Mouse (Mus musculus) megakaryocyte, embryonic 14.5 days (primary cell): ENCODE measurements around the gene Kif1b. TPM values are rescaled to one million over a fixed set of nuclear protein-coding genes. Genes with fewer than 3 reads are reported as not detected.
"Not testable (repeated sequence)": the region's sequence is repeated elsewhere in the genome, so short reads cannot be mapped to it uniquely, and the experiment has no call there.

Experiments used
- H3K27me3 ChIP-seq: replicated peaks from 2 replicates; pipeline ENCODE3; 2012; ENCODE audit warnings: inconsistent platforms
- H3K36me3 ChIP-seq: replicated peaks from 2 replicates; pipeline ENCODE3; 2012; ENCODE audit warnings: low read length, inconsistent platforms, mixed read lengths
- H3K4me1 ChIP-seq: 2 replicates; pipeline ENCODE4 v1.6.1; 2012; ENCODE audit warnings: inconsistent platforms
- H3K4me3 ChIP-seq: replicated peaks from 2 replicates; pipeline ENCODE3; 2012; ENCODE audit warnings: moderate library complexity, mild to moderate bottlenecking, inconsistent platforms
- H3K9me3 ChIP-seq: 2 replicates; pipeline ENCODE4 v1.6.1; 2012; ENCODE audit warnings: inconsistent platforms
- FLI1 ChIP-seq: IDR thresholded peaks from 2 replicates; pipeline ENCODE4 v1.6.1; 2012; ENCODE audit warnings: low read length, inconsistent platforms, mixed read lengths
- GATA1 ChIP-seq: IDR thresholded peaks from 3 replicates; pipeline ENCODE4 v1.6.1; 2012; ENCODE audit warnings: mixed read lengths, low read length, inconsistent platforms, borderline replicate concordance
- polyA plus RNA-seq: library from polyadenylated mRNA; stranded (reverse); fragments of >175 nt; gene quantifications from 2 replicates; pipeline ENCODE4 v1.2.3, GENCODE M21; 2012; ENCODE audit warnings: low replicate concordance; ENCODE audit not compliant: insufficient read depth

Gene Kif1b
- polyA plus RNA-seq, 1 experiment, result 0.87 TPM

DNA sequence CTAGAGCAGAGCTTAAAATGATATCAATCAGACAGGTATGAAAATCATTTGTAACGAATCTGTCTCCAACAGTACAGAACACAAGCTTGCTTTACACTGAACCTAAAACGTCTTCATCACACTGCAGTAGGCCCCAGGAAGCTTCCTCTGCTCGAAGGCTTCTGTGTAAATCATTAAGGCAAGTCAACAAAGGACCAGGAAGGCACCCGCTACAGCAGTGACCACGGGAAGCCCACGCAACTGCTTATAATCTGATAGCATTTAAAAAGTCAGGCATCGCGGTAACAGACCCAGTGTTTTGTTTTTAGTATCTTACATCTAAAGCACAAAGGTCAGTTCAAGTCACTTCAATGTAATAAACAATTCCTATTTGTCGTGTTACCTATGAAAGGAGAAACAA is 73.6 kb downstream of the Kif1b start:
- Histone ChIP-seq H3K4me3 (no peak overlapping the region), H3K9me3 (no peaks in the 10 kb centered on the region), H3K27me3 (no peaks in the 10 kb centered on the region), H3K36me3 (peaks cover 3% of the 10 kb centered on the region), H3K4me1 (peaks cover 6% of the 10 kb centered on the region; the same call in 1 of the 2 replicates)
- TF ChIP-seq GATA1 (no peak), FLI1 (no peak)

GRCm38 (mm10) chr4:149228682-149229081 is 78.8 kb downstream of the Kif1b start:
- H3K4me1 ChIP-seq, H3K9me3 ChIP-seq, H3K36me3 ChIP-seq, H3K27me3 ChIP-seq, H3K4me3 ChIP-seq: not testable (repeated sequence)

GRCm38 (mm10) chr4:149228256-149228655 is 79.2 kb downstream of the Kif1b start:
- H3K4me3 ChIP-seq, result no peak overlapping the region
- TF ChIP-seq GATA1, result no peak
- no peak for TF ChIP-seq FLI1
- H3K9me3 ChIP-seq, result peaks cover 7% of the 10 kb centered on the region; the same call in 1 of the 2 replicates
- peaks cover 2% of the 10 kb centered on the region for H3K27me3 ChIP-seq
- peaks cover 7% of the 10 kb centered on the region for H3K36me3 ChIP-seq
- peaks cover 3% of the 10 kb centered on the region; the same call in 1 of the 2 replicates for H3K4me1 ChIP-seq

DNA sequence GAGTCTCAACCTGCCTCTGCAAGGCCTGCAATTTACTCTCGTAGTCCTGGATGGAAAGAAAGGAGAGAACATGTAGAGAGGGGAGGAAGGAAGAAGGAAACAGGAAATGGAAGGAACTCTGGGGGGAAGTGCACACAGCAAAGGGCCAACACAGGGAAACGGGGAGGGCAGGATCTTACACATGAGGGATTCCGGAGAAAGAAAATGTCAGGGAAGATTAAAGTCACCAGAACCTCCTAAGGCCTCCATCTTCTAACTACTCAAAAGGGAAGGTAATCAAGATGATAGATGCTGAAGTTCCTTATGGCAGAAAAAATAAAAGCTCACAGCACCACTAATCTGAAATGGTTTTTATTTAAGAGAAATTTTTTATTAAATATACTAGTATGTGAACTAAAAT is 81.2 kb downstream of the Kif1b start:
- no peak overlapping the region for H3K4me3 ChIP-seq
- peaks cover 2% of the 10 kb centered on the region for H3K27me3 ChIP-seq
- no peak for TF ChIP-seq GATA1
- TF ChIP-seq FLI1, result no peak
- H3K36me3 ChIP-seq, result peaks cover 16% of the 10 kb centered on the region
- H3K9me3 ChIP-seq, result peaks cover 8% of the 10 kb centered on the region
- H3K4me1 ChIP-seq, result no peaks in the 10 kb centered on the region

DNA sequence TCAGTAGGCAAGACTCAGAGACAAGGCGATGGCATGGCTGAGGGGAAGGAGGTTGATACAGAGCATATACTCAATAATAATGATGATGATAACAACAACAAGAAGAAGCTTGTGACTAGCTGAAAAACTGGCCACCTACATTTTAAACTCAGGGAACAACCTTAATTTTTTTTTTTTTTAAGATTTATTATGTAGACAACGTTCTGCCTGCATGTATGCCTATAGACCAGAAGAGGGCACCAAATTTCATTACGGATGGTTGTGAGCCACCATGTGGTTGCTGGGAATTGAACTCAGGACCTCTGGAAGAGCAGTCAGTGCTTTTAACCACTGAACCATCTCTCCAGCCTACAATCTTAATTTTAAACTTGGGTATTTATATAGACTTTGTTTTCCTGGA is 84.0 kb downstream of the Kif1b start:
- H3K36me3 ChIP-seq, result peaks cover 28% of the 10 kb centered on the region

GRCm38 (mm10) chr4:149220481-149220880 is 87.0 kb downstream of the Kif1b start:
- Histone ChIP-seq H3K4me3 (no peak overlapping the region), H3K27me3 (peaks cover 5% of the 10 kb centered on the region), H3K4me1 (peaks cover 8% of the 10 kb centered on the region), H3K36me3 (peaks cover 25% of the 10 kb centered on the region), H3K9me3 (peaks cover 11% of the 10 kb centered on the region)
- TF ChIP-seq GATA1 (no peak), FLI1 (no peak)

More for the DNA sequence above, 84.0 kb downstream of the Kif1b start:
- peaks cover 5% of the 10 kb centered on the region for H3K27me3 ChIP-seq
- peaks cover 11% of the 10 kb centered on the region for H3K9me3 ChIP-seq
- H3K4me3 ChIP-seq, result peak overlapping the region; percentile 71
- no peaks in the 10 kb centered on the region for H3K4me1 ChIP-seq
- TF ChIP-seq GATA1, result no peak
- no peak for TF ChIP-seq FLI1

DNA sequence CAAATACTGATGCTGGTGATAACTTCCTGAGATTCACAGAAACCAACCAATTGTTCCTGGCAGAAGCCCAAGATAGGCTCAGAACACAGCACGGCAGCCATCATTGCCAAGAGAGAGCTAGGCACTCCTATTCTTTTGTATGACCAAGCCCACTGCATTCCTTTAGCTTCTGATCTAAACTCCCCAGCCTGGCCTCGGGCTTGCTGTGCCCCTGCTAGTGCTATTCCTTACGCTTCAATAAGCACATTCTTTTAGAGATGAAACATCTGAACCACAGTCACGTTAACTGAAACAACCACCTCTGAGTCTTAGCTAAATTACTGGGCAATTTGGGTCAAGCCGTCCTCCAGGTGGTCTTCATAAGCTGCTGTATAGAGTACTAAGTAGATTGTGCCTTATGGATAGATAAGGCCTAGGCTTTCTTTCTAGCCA is 87.4 kb downstream of the Kif1b start:
- TF ChIP-seq FLI1, result no peak
- no peak for TF ChIP-seq GATA1
- H3K9me3 ChIP-seq, result peaks cover 11% of the 10 kb centered on the region
- peaks cover 10% of the 10 kb centered on the region for H3K4me1 ChIP-seq
- no peak overlapping the region for H3K4me3 ChIP-seq
- H3K36me3 ChIP-seq, result peaks cover 25% of the 10 kb centered on the region
- H3K27me3 ChIP-seq, result peaks cover 5% of the 10 kb centered on the region

DNA sequence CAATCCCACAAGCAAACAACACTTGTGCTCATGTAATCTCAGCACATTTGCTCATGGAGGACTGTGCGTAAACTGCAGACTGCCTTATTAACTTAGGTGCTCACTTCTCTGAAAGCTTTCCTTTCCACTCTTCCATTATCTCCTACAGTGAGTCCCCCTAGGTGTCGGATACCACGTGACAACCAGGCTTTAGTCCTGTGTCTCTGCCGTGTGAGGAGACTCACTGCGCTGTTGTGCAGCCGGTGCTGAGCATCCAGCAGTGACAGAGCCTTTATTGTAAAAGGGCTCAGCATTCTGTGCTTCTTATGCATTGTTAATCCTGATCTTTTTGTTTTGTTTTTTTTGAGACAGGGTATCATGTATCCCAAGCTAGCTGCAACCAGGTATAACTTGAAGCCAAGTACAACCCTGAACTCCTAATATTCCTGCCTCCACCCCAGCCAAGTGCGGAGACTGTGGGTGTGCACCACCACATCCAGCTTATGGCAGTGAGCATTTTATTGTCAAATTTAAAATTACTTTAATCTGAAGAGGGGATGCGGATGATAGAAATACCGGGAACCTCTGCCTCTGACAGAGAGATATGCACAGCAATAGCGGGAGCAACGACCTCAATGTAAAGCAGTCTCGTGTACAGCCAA is 88.0 kb downstream of the Kif1b start:
- peaks cover 25% of the 10 kb centered on the region for H3K36me3 ChIP-seq

DNA sequence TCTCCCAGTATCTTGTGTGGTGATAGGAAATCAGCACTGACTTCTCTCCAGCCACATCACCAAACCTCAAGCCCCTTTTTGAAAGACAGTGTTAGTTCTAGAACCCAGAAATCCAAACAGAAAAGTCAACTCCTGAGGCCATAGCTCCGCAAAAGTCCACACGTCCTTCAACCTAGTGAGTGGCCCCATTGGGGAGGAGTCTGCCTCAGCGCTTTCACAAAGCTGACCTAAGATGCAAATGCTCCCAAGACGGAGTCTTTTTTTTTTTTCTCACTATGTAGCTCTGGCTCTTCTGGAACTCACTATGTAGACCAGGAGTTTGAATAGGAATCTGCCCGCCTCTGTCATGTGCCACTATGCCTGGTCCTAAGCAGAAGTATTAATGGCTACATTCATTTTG is 89.0 kb downstream of the Kif1b start:
- no peak for TF ChIP-seq GATA1
- no peak for TF ChIP-seq FLI1
- Histone ChIP-seq H3K27me3 (peaks cover 5% of the 10 kb centered on the region), H3K4me1 (peaks cover 10% of the 10 kb centered on the region), H3K9me3 (peaks cover 5% of the 10 kb centered on the region), H3K36me3 (peaks cover 26% of the 10 kb centered on the region), H3K4me3 (no peak overlapping the region)

More for the DNA sequence above, 88.0 kb downstream of the Kif1b start:
- Histone ChIP-seq H3K27me3 (peaks cover 5% of the 10 kb centered on the region), H3K4me1 (peaks cover 10% of the 10 kb centered on the region), H3K9me3 (peaks cover 11% of the 10 kb centered on the region), H3K4me3 (no peak overlapping the region)
- TF ChIP-seq FLI1, result no peak

DNA sequence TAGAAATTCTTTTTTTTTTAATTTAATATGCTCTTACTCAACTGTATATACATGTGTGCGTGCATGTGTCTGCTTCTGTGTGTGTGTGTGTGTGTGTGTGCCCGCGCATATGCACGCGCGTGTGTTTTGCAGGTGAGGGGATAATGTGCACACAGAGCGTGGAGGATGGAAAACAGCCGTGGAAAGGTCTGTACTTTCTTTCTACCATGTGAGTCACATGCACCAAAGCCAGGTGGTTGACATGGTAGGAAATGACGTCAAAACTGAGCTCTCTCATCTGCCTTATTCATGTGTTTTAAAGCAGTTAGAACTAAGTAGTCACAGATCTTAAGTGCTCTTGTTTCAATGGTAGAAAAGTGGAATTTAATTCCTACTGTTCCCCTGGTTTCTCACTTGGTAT is 91.5 kb downstream of the Kif1b start:
- peaks cover 5% of the 10 kb centered on the region for H3K27me3 ChIP-seq
- H3K4me1 ChIP-seq, result peaks cover 10% of the 10 kb centered on the region
- peaks cover 30% of the 10 kb centered on the region for H3K36me3 ChIP-seq
- H3K4me3 ChIP-seq, result no peak overlapping the region
- TF ChIP-seq FLI1 (no peak), GATA1 (no peak)
- peaks cover 12% of the 10 kb centered on the region for H3K9me3 ChIP-seq

- no peak for TF ChIP-seq GATA1
- TF ChIP-seq FLI1, result no peak
- H3K9me3 ChIP-seq, result peaks cover 12% of the 10 kb centered on the region
- H3K4me1 ChIP-seq, result peaks cover 10% of the 10 kb centered on the region
- H3K4me3 ChIP-seq, result no peak overlapping the region
- peaks cover 2% of the 10 kb centered on the region for H3K27me3 ChIP-seq
- peaks cover 29% of the 10 kb centered on the region for H3K36me3 ChIP-seq
Observed at GRCm38 (mm10) chr4:149215397-149215796, 92.1 kb downstream of the Kif1b start.

- H3K27me3 ChIP-seq, H3K4me3 ChIP-seq: not testable (repeated sequence)
- Histone ChIP-seq H3K36me3 (peaks cover 27% of the 10 kb centered on the region), H3K4me1 (peaks cover 10% of the 10 kb centered on the region), H3K9me3 (peaks cover 12% of the 10 kb centered on the region)
Observed at GRCm38 (mm10) chr4:149214468-149214867, 93.0 kb downstream of the Kif1b start.
